Mouse (Mus musculus): Measurements from ENCODE around the gene Pitpnc1.

Gene Pitpnc1

DNA sequence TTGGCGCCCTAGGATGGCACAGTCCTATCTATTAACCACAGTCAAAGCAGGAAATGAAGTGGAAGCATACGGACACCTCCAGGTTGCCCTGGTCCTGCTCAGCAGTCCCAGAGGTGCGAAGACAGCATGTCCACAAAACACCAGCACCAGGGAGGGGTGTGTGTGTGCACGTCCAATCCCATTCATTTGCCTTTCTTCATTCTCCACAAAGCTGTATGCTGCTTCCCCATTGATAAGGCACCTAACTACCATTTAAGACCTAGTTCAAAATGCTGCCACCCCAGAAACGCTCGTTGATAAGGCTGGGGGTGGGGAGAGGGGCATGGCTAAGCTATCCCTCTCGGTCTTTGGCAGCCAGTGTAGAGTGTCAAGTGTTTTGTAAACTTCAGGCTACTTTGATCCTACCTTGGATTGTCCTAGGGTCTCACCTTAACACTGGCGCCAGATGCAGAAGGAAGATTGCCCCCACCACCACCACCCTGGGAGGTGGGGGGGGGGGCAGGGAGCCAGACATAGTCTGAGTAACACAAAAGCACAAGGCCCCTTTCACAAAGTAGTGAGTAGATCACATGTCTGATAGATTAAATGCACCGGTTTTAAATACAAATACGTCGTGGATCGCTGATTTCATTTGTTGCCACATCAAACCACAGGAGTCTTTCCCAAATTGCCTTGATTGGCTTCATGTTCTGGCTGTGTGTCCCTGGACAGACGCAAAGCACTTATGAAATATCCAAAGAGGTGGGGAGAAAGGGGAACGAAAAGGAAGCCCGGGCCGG, 2.1 kb downstream of the Pitpnc1 start:
- DNase-seq (ENCODE audit: low read depth, low spot score): no peak

DNA sequence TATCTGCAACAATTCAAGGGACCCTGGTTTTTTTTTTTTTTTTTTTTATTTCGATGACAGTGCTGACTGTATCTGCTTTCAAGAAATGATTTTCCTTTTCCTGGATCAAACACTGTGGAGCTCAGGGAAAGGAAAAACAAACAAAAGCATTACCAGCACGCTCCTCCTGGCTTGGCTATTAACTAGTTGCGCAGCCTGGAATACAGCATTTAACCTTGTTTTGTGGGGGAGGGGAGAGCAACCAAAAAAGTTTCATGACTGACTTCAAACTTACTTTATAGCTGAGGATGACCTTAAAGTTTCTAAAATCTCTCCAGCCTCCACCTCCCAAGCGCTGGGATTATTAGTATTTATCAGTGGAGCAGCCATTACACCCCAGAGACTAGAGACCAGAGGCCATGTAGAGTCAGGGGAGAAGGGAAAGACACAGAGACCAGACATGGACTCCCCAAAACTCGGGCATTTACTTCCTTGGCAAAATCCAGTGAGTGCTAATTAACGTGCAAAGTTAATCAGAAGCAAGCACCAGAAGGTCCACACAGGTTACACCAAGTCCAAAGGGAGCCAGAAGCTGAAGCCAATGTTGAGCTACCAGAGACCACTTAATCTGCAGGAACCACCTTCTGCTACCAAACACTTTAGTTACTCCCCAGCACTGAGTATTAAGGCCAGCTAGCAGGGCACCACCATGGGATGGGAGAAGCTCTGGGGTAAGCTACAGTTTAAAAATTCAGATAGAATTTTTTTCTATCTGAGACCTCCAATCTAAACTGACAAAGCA, 3.7 kb downstream of the Pitpnc1 start:
- no peak for DNase-seq (ENCODE audit: low read depth, low spot score)

DNA sequence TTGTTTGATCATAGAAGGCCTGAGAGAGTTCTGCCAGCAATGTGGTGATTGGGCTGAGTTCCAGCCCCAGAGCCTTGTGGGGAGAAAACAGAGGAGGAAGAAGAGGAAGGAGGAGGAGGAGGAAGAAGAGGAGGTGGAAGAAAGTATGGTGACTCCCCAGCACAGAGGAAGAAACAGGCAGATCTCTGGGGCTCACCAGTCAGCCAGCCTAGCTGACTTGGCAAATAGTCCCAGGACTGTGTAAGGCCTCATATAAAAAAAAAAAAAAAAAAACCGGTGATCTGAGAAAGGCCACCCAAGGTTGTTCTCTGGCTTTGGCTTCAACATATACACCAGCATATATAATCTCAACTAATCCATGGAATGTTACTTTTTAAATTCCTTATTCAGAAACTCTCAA, 4.5 kb downstream of the Pitpnc1 start:
- no peak for DNase-seq (ENCODE audit: low read depth, low spot score)

DNA sequence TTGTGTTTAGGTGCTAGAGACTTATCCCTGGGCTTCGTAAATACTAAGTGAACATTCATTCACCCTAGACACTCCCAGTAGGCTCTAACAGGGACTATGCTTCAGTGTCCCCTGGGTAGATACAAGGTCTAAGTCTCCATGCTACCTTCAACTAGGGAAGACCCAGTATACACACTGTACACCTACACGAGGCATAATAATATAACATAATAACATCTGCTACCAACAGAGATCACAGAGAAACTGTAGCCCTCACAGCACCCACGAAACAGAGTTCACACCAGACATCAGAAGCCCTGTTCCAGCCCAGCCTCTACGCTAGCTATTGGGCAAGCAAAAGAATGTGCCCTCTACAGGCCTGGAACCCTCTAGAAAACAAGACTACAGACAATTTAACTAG, 5.5 kb downstream of the Pitpnc1 start:
- no peak for DNase-seq (ENCODE audit: low read depth, low spot score)

DNA sequence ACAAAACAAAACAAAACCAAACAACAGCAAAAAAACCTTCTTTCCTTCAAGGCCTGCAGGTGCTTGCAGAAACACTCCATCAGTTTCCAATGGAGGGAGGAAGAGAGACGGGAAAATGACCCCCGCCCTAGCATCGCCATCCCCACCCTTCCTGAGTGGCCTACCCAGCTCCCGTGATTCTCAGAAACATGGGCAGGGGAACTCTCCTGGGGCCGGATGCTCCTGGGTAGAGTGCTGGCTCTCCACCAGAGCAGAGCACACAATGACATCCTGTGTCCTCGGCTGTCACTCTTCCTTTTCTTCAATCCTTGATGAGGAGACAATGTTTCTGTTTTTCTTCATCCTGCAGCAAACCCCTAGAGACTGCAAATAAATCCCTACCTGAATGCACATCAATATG, 6.4 kb downstream of the Pitpnc1 start:
- DNase-seq (ENCODE audit: low read depth, low spot score): no peak

DNA sequence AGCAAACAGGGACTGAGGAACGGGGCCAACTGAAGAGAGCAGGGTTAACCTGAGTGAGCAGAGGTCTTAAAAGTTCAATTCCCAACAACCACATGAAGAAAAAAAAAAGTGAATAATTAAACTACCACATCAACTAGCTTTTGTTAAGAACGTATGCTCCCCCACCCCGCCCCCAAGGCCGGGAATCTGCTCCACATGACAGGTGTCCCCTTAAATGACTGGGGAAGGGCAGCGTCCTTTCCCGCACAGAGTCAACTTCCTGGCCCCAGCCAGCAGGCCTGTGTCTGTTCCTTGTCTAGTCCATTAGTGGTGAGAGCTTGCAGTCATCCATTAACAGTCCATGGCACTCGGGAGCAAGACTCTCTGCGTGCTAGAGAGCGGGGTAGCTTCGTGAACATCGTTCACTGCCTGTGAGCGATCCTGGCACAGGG, 7.2 kb downstream of the Pitpnc1 start:
- no peak for DNase-seq (ENCODE audit: low read depth, low spot score)

DNA sequence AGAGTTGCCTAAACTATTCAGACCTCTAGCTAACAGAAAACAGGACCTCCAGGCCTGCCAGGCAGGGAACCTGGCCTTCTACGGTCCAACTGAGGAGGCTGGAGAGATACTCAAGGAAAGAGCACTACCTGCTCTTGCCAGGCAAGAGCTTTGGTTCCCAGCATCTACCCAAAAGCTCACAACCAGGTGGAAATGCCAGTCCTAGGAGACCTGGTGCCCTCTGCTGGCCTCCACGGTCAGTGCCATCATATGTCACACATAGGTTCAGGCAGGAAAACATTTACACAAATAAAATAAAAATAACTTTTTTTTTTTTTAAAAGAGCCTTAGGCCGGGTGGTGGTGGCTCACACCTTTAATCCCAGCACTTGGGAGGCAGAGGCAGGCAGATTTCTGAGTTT, 8.0 kb downstream of the Pitpnc1 start:
- peak; percentile 81 for DNase-seq (ENCODE audit: low read depth, low spot score)

DNA sequence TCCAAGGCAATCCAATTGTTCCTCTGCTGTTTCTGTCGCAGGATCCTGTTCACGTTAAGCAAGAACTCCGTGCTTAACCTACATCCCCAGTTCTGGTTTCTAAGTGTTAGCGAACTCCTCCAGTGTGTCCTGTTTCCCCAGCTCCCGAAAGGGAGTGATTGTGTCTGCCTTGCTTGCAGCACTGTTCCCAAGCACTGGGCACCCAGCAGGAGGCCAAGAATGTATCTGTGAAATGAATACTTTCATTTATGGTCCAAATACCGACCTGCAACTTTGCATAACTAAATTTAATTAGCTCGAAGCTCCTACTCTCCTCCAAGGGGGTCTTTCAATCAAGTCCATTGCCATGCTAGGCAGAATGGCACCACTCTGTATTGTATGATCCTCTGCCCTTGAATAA, 10.7 kb downstream of the Pitpnc1 start:
- DNase-seq (ENCODE audit: low read depth, low spot score): no peak

DNA sequence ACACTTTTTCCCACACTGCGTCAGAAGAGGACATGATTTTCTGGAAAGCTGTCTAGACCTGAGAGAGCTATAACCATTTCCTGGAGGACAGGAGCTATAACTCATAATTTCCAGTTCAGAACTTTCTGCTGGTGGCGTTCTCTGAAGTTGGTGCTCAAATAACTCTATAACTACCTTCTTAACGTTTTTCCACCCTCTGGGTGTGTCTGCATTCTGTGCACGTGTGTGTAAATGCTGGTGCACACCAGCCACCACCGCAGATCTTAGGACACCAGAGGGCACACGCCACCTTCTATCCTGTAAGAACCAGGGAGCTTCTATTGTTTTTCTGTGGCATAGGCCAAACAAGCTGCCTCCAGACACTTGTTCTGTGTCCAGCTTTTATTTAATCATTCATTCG, 11.5 kb downstream of the Pitpnc1 start:
- DNase-seq (ENCODE audit: low read depth, low spot score): no peak

DNA sequence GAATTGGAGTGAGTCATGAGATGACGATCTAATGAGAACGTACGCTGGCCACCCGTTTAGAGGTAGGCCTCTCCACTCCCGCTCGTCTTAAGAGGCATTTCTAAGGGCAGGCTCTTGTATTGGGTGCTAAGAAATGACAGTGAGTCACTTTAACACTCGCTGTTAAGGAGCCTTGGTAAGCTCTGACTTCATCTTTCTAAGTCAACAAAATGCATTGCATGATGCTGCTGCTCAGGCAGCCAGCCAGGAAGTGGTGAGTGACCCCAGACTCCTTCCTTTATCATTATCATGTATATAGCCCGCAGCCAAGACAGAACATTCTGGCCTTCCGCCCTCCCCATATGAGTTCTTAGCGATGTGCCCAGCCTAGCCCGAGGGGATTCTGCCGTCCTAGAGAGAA, 12.2 kb downstream of the Pitpnc1 start:
- no peak for DNase-seq (ENCODE audit: low read depth, low spot score)

DNA sequence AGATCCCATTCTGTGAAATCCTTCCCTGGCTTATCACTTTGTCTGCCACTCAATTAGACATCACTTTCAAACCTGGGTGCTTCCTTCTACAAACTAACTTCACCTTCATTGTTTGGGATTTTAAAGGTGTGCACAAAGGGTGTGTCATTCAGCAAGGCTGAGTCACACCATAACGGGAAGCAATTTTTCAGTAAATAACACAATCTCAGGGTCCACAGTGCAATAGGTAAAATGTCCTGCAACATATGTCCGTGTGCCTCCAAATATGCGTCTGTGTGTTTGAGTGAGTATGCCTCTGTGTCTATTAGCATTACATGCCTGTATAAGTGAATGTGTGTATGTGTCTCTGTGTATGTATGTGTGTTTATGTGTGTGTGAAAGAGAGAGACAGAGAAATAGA, 13.2 kb downstream of the Pitpnc1 start:
- DNase-seq (ENCODE audit: low read depth, low spot score): no peak

DNA sequence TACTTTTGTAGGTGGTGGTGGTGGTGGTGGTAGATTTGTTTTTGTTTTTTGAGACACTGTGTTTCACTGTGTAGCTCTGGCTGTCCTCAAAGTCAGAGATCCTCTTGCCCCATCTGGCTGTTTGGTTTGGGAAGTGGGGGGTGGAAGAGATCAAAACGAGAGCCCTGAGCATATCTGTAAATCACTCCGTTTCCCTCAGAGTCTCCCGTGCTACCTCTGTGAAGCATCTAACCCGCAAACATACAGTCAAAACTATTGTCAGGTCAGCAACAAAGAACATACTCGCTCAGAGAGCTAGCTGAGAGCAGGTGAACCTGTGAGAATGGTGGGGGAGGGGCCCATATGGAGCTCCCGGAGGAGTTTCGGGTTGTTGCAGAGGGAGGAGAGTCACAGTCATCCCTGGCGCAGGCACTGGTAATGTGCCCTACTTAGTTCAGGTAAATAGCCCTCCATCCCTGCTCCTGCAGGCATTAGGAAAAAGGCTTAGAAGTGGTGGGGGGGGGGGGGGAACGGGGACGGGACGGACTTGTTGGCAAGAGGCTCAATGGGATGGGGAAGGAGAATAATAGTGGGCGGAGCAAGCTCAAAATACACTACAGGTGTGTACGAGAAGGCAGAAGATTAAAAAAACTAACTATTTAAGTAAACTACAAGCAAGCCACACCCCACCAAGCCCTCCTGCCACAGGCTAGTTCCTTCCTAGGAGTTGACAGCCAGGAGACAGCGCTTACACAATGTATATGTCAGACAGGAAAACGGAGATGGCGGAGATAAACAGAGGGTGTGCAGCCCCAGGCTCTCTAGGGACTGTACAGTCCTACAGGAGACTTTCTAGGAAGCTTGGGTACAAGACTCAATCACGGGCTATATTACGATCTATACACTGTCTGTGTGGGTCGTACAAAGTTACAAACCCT, 15.7 kb downstream of the Pitpnc1 start:
- peak; percentile 63 for DNase-seq (ENCODE audit: low read depth, low spot score)

DNA sequence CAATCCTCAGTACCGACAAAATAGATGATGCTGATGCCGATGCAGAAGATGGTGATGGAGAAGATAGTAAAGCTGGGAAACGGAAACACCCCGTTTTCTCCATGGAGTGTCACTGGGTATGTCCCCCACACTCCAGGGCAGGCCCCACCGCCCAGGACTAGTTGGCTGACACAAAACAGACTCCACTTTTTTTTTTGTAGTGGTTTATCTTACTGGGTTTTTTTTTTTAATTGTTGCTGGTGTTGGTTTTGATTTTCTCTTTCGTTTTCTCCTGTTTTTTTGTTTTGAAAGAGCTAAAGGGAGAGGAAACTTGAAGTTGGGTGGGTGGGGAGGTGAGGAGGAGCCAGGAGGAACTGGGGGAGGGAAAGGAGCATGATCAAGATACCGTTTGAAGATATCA, 18.4 kb downstream of the Pitpnc1 start:
- DNase-seq (ENCODE audit: low read depth, low spot score): no peak

DNA sequence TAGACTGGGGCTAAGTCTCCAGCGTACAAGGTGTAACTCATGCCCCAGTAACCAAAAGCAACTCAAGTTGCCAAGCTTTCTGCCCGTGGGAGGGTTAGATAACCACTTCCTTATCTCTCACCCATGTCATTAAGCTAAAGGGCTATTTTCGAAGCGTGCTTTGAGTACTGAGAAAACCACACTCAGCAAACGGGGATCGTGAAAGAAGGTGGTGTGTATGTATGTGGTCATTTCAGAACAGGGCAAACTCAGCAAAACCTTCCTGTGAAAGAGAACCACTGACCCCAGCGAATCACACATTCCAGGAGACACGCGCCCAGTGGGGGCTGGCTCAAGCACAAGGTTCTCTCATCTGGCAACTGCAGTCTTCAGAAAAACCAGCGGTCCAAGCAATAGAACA, 19.4 kb downstream of the Pitpnc1 start:
- no peak for DNase-seq (ENCODE audit: low read depth, low spot score)

DNA sequence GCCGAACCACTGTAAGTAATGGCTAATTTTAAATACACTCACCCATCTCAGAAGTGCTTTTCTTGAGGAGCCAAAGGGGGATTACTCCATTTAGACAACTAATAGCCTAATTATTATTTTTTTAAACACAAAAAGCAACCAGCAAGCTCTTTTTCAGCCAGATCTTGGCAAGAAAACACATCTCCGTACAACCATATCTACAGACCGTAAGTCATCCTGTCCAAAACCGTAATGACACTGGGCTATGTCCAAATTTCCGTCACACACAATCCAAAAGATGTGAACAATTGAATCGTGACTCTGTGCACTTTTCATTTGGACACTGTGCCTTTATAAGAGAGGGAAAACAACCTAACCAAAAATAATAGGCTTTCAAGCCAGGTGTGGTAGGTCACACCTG, 20.4 kb downstream of the Pitpnc1 start:
- no peak for DNase-seq (ENCODE audit: low read depth, low spot score)

DNA sequence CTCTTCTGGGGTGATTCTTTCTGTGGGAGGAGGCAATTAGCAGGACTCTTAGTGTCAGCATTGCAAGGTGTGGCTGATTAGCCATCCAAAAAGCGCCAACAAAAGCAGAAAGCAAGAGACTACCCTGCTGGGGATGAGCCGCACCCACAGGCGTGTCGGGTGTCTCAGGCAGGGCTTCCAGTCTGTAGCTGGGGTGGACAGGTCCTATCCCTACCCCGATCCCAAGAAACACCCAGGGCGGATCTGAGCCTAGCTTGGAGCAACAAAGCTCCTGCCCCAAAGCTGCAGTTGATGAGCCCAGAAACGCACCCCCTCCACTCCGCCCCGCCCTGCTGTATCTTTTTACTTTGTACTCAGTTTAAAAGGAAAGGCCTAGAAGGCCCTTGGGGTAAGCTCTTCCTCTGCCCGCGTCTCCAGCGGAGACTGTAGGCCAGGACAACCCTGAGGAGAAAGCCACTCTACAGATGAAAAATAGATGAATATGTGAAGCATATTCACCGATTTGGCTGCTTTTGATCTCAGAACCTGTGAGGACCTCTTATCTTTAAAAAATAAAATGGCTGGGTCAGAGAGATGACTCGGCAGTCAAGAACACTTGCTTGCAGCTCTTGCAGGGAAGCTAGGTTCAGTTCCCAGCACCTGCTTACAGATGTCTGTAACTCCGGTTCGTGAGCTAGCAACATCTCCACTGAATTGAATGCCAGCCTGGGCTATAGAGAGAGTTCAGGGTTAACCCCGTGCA, 21.2 kb downstream of the Pitpnc1 start:
- DNase-seq (ENCODE audit: low read depth, low spot score): peak; percentile 93

DNA sequence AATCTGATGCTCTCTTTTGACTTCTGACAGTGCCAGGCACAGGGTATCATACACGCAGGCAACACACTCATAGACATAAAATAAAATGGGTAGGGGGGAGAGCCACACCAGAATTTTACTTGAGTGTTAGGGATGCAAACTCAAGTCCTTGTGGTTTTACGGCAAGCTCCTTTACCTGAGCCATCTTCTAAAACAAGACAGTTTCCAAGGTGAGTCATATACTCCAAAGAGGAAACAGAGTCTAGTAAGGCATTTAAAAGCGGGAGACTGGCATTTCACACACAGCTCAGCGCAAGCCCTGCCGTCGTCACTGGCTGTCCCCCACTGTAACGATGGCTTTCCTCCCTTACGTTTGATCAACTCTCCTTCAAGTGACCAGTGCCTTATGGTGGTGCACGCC, 22.6 kb downstream of the Pitpnc1 start:
- DNase-seq (ENCODE audit: low read depth, low spot score): no peak

DNA sequence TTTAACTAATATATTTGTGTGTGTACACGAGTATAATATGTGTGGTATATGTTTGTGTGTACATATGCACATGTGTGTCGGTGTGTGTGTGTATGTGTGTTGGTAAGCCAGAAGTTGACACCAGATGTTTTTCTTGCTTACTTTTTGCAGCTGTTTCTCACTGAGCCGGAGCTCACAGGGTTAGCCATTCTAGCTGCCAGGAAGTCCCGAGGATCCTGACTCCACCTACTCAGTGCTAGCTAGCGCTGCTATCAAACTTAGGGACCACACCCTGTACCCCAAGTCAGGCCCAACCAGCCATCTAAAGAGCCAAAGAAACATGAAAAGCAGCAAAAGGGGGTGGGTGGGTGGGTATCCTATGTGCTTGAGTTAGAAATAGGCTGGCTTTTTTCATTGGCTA, 23.1 kb downstream of the Pitpnc1 start:
- DNase-seq (ENCODE audit: low read depth, low spot score): peak; percentile 64

DNA sequence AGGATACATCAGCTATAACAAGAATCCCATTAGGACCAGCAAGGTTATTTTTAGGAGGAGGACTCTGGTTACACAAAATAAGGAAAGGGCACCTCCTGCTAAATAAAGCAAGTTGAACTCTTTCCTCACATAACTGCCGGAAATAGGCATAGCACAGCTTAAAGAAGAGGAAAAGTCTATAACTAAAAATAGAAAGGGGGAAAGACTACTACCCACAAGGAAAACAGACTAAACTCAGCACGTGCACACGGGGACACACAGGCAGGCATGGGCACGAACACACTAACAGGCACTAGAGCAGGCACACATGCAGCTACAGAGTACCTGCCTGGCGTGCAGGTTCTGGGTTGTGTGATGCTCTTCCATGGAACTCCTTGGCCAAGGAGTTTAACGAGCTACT, 23.8 kb downstream of the Pitpnc1 start:
- no peak for DNase-seq (ENCODE audit: low read depth, low spot score)

DNA sequence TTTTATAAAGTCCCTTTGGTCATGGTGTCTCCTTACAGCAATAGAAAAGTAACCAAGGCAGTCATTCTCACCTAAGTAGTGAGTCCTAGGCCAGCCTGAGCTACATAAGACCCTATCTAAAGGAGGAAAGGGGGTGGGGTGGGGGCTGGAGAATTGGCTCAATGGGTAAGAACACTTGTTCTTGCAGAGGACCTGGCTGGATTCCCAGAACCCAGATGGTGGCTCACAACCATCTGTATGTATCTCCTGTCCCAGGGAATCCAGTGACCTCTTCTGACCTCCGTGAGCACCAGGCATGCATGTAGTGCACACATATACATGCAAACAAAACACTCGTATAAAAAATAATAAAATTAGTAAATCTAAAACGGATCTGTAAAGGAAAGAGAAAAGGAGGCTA, 24.8 kb downstream of the Pitpnc1 start:
- DNase-seq (ENCODE audit: low read depth, low spot score): no peak

Measured in ES-CJ7 (cell line).